13 mouse cellular contexts compared by ENCODE assay signal in the genomic region with DNA sequence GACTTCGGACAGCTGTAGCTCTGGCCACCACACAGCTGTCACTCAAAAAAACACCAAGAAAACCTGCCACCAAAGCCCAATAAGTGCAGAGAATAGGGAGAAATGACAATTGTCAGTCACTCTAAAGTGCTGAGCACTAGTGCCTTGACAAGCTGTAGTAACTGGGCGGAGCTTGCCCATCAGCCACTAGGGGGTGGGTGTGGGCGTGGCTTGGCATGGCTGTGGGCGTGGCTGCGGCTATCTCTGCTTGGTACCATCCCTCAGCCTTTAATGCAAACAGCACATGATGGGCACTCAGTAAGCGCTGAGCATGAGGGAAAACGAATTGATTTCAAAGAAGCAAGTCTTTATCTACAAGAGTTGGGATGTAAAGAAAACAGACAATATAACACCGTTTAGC.
DNase-seq lines count a peak whose midpoint lies in the region; ATAC-seq and TF ChIP-seq lines count a peak whose summit lies in the region.
"Had no signal": no experiment of that assay in that cellular context is flagged by ENCODE, and none has a peak within 500 bp of the region (broad histone marks: within the 10 kb centered on the region; RNA-seq: fewer than 3 reads in every experiment).

No protein-coding gene starts in this region.

- no peak for TF ChIP-seq EP300 in CH12.LX (IDR thresholded peaks at IDR 0.05; ENCODE audit: low read length)

- peaks cover 13% of the 10 kb centered on the region for H3K36me3 ChIP-seq in forebrain, embryonic 10.5 days (replicated peaks)
- H3K36me3 ChIP-seq in forebrain, embryonic 12.5 days (replicated peaks) = no peaks in the 10 kb centered on the region
- H3K36me3 ChIP-seq in midbrain, embryonic 11.5 days (ENCODE audit: control insufficient read depth, insufficient read depth, low read length) = no peaks in the 10 kb centered on the region
- H3K36me3 ChIP-seq in midbrain, embryonic 15.5 days (replicated peaks) = no peaks in the 10 kb centered on the region
- H3K36me3 ChIP-seq in CH12.LX (replicated peaks in 1 of 2; ENCODE audit: control insufficient read depth in 1 of 2, insufficient read depth in 1 of 2, low read length in 1 of 2) = no peaks in the 10 kb centered on the region
- H3K36me3 ChIP-seq in liver, embryonic 11.5 days (ENCODE audit: control insufficient read depth, insufficient read depth, low read length) = no peaks in the 10 kb centered on the region
- H3K36me3 ChIP-seq: limb, embryonic 13.5 days had no signal

- no peaks in the 10 kb centered on the region for H3K79me2 ChIP-seq in CH12.LX (replicated peaks; ENCODE audit: control insufficient read depth, extremely low read depth, insufficient read depth, poor library complexity, severe bottlenecking)

- H3K9me3 ChIP-seq in forebrain, embryonic 10.5 days = no peaks in the 10 kb centered on the region; the same call in 1 of the 2 replicates
- no peaks in the 10 kb centered on the region for H3K9me3 ChIP-seq in forebrain, embryonic 12.5 days
- no peaks in the 10 kb centered on the region for H3K9me3 ChIP-seq in midbrain, embryonic 11.5 days (ENCODE audit: control insufficient read depth, low read length)
- H3K9me3 ChIP-seq in midbrain, embryonic 15.5 days = no peaks in the 10 kb centered on the region
- H3K9me3 ChIP-seq in CH12.LX (replicated peaks; ENCODE audit: low read length) = no peaks in the 10 kb centered on the region
- no peaks in the 10 kb centered on the region for H3K9me3 ChIP-seq in liver, embryonic 11.5 days (ENCODE audit: control insufficient read depth, low read length)
- H3K9me3 ChIP-seq: limb, embryonic 13.5 days had no signal

- no peak overlapping the region for H3K4me3 ChIP-seq in forebrain, embryonic 10.5 days
- no peak overlapping the region for H3K4me3 ChIP-seq in forebrain, embryonic 12.5 days (replicated peaks)
- no peak overlapping the region for H3K4me3 ChIP-seq in midbrain, embryonic 11.5 days (ENCODE audit: low read depth, low read length)
- no peak overlapping the region for H3K4me3 ChIP-seq in midbrain, embryonic 15.5 days
- H3K4me3 ChIP-seq in CH12.LX (replicated peaks in 1 of 3; ENCODE audit: low read depth in 2 of 3, low read length in 2 of 3, poor library complexity in 1 of 3) = no peak overlapping the region
- no peak overlapping the region for H3K4me3 ChIP-seq in liver, embryonic 11.5 days (ENCODE audit: low read depth, low read length)
- H3K4me3 ChIP-seq: erythroblast, embryonic 14.5 days; left cerebral cortex, adult 2 months; limb, embryonic 13.5 days had no signal

- TF ChIP-seq POLR2A in CH12.LX (IDR thresholded peaks at IDR 0.05; ENCODE audit: low read depth, low read length) = no peak

- in situ Hi-C loops in CH12.LX (cut with MboI; ENCODE audit: low pct_ligation_motif_present, low pct_unique_long_range_greater_than_20kb, low sequenced_read_pairs) = no loop called here

- dilution Hi-C loops in CH12.LX (cut with MboI; ENCODE audit: extremely low pct_ligation_motif_present, extremely low pct_unique_long_range_greater_than_20kb, low sequenced_read_pairs) = no loop called here

- no peak for DNase-seq in forebrain, embryonic 10.5 days (ENCODE audit: extremely low spot score, low spot score)
- no peak for DNase-seq in midbrain, embryonic 11.5 days (ENCODE audit: low spot score, missing footprints)
- DNase-seq in CH12.LX (ENCODE audit: extremely low read depth) = peak; percentile 77
- peak; percentile 40 for DNase-seq in liver, embryonic 11.5 days (ENCODE audit: low spot score)
- no peak for DNase-seq in cerebellum, adult 8-10 months
- DNase-seq in adrenal gland, postnatal 10 days = no peak
- DNase-seq: adrenal gland, adult 2 months had no signal

- TF ChIP-seq CTCF in CH12.LX (conservative IDR thresholded peaks at IDR 0.05 in 1 of 2, IDR thresholded peaks at IDR 0.05 in 1 of 2; ENCODE audit: low read depth in 2 of 2, low read length in 2 of 2) = no peak

- peaks cover 90% of the 10 kb centered on the region for H3K4me1 ChIP-seq in forebrain, embryonic 10.5 days
- peaks cover 69% of the 10 kb centered on the region for H3K4me1 ChIP-seq in forebrain, embryonic 12.5 days
- peaks cover 26% of the 10 kb centered on the region for H3K4me1 ChIP-seq in midbrain, embryonic 11.5 days (ENCODE audit: control insufficient read depth, insufficient read depth, low read length)
- H3K4me1 ChIP-seq in midbrain, embryonic 15.5 days = peaks cover 34% of the 10 kb centered on the region
- H3K4me1 ChIP-seq in CH12.LX (ENCODE audit: control insufficient read depth in 1 of 2, insufficient read depth in 2 of 2) = peaks cover 0 to 35% of the 10 kb centered on the region in 2 experiments
- no peaks in the 10 kb centered on the region for H3K4me1 ChIP-seq in liver, embryonic 11.5 days (replicated peaks; ENCODE audit: control insufficient read depth, insufficient read depth, low read length)

- 67% methylated on average over 8 of the region's 8 CpGs for WGBS in forebrain, embryonic 10.5 days
- WGBS in forebrain, embryonic 12.5 days = 73% methylated on average over 8 of the region's 8 CpGs
- WGBS in midbrain, embryonic 11.5 days = 63% methylated on average over 8 of the region's 8 CpGs
- WGBS in midbrain, embryonic 15.5 days = 72% methylated on average over 8 of the region's 8 CpGs
- 41% methylated on average over 8 of the region's 8 CpGs for WGBS in liver, embryonic 11.5 days

- ATAC-seq in forebrain, embryonic 12.5 days (ENCODE audit: low FRiP score) = no peak
- 0 out of 2 replicates have a peak, but pooled peaks have one; percentile 36 for ATAC-seq in midbrain, embryonic 11.5 days (ENCODE audit: low FRiP score)
- no peak for ATAC-seq in midbrain, embryonic 15.5 days (replicated peaks)
- peak; percentile 29; the same call in 1 of the 2 replicates for ATAC-seq in liver, embryonic 11.5 days (replicated peaks; ENCODE audit: low FRiP score)

- 0 out of 2 replicates have a peak overlapping the region, but pooled peaks have one; percentile 1 for H3K27ac ChIP-seq in forebrain, embryonic 10.5 days
- H3K27ac ChIP-seq in forebrain, embryonic 12.5 days = no peak overlapping the region
- H3K27ac ChIP-seq in midbrain, embryonic 11.5 days (ENCODE audit: low read depth, low read length) = no peak overlapping the region
- H3K27ac ChIP-seq in midbrain, embryonic 15.5 days = no peak overlapping the region
- no peak overlapping the region for H3K27ac ChIP-seq in CH12.LX (ENCODE audit: insufficient read depth, low read depth)
- no peak overlapping the region for H3K27ac ChIP-seq in liver, embryonic 11.5 days (ENCODE audit: low read depth, low read length)
- H3K27ac ChIP-seq: left cerebral cortex, adult 2 months; limb, embryonic 13.5 days; macrophage had no signal

- no peak for TF ChIP-seq RAD21 in CH12.LX (IDR thresholded peaks at IDR 0.05; ENCODE audit: low read depth, low read length)

- no peaks in the 10 kb centered on the region for H3K27me3 ChIP-seq in forebrain, embryonic 10.5 days (ENCODE audit: poor library complexity, severe bottlenecking)
- no peaks in the 10 kb centered on the region for H3K27me3 ChIP-seq in forebrain, embryonic 12.5 days
- no peaks in the 10 kb centered on the region for H3K27me3 ChIP-seq in midbrain, embryonic 11.5 days (ENCODE audit: control insufficient read depth, insufficient read depth, low read length)
- H3K27me3 ChIP-seq in midbrain, embryonic 15.5 days (replicated peaks) = no peaks in the 10 kb centered on the region
- no peaks in the 10 kb centered on the region for H3K27me3 ChIP-seq in CH12.LX (replicated peaks)
- H3K27me3 ChIP-seq in liver, embryonic 11.5 days (replicated peaks; ENCODE audit: control insufficient read depth, insufficient read depth, low read length) = no peaks in the 10 kb centered on the region
- H3K27me3 ChIP-seq: limb, embryonic 13.5 days had no signal

- H3K4me2 ChIP-seq in forebrain, embryonic 12.5 days = no peak overlapping the region
- no peak overlapping the region for H3K4me2 ChIP-seq in midbrain, embryonic 11.5 days
- H3K4me2 ChIP-seq in midbrain, embryonic 15.5 days = no peak overlapping the region
- no peak overlapping the region for H3K4me2 ChIP-seq in CH12.LX (ENCODE audit: insufficient read depth, low read depth, poor library complexity, severe bottlenecking)
- H3K4me2 ChIP-seq in liver, embryonic 11.5 days = no peak overlapping the region
- H3K4me2 ChIP-seq: limb, embryonic 13.5 days had no signal

- H3K9ac ChIP-seq in forebrain, embryonic 12.5 days = no peak overlapping the region
- no peak overlapping the region for H3K9ac ChIP-seq in midbrain, embryonic 11.5 days (ENCODE audit: low read length)
- H3K9ac ChIP-seq in midbrain, embryonic 15.5 days = no peak overlapping the region
- H3K9ac ChIP-seq in CH12.LX (ENCODE audit: insufficient read depth, low read depth) = no peak overlapping the region
- H3K9ac ChIP-seq in liver, embryonic 11.5 days (ENCODE audit: low read depth, low read length) = no peak overlapping the region
- H3K9ac ChIP-seq: limb, embryonic 13.5 days had no signal

TF ChIP-seq in CH12.LX, 34 proteins besides CTCF, POLR2A, EP300 and RAD21:
- TF ChIP-seq JUN (IDR thresholded peaks at IDR 0.05; ENCODE audit: insufficient read depth, low read depth, low read length) = no peak
- no peak for TF ChIP-seq PAX5 (IDR thresholded peaks at IDR 0.05; ENCODE audit: low read length)
- no peak for TF ChIP-seq MAZ (IDR thresholded peaks at IDR 0.05; ENCODE audit: low read depth, low read length)
- TF ChIP-seq RCOR1 (conservative IDR thresholded peaks at IDR 0.05; ENCODE audit: low read depth, low read length) = no peak
- no peak for TF ChIP-seq GABPA (IDR thresholded peaks at IDR 0.05; ENCODE audit: insufficient replicate concordance, low read depth, low read length)

Comparison
In these comparisons a context has a peak if more than half of its experiments do, and no peak if none do; other contexts are left out.
1. ATAC-seq: peak in midbrain, embryonic 11.5 days (single experiment) and liver, embryonic 11.5 days (single experiment); none in forebrain, embryonic 12.5 days (single experiment) and midbrain, embryonic 15.5 days (single experiment).
2. DNase-seq: peak in CH12.LX (single experiment) and liver, embryonic 11.5 days (single experiment); none in forebrain, embryonic 10.5 days (single experiment), midbrain, embryonic 11.5 days (single experiment), cerebellum, adult 8-10 months (single experiment) and adrenal gland, postnatal 10 days (single experiment).